Mouse (Mus musculus) brain, embryonic 14.5 days (tissue): ENCODE measurements around the gene Ncoa6.

ENCODE experiments used
- CTCF ChIP-seq: fragments of 200-500 bp; IDR thresholded peaks from 2 replicates; pipeline ENCODE4 v1.5.1; 2012; ENCODE audit warnings: inconsistent platforms, mild to moderate bottlenecking, moderate library complexity, borderline replicate concordance; ENCODE audit not compliant: insufficient read depth, insufficient read length; ENCODE audit errors: extremely low read depth
- POLR2A ChIP-seq: fragments of 200-500 bp; IDR thresholded peaks from 2 replicates; pipeline ENCODE4 v1.6.1; 2012; ENCODE audit warnings: mild to moderate bottlenecking, inconsistent platforms, borderline replicate concordance; ENCODE audit not compliant: poor library complexity, insufficient read depth, insufficient read length, severe bottlenecking; ENCODE audit errors: extremely low read depth

GRCm38 (mm10) chr2:155420911-155421310, 52.8 kb downstream of the Ncoa6 start:
- TF ChIP-seq CTCF (no peak), POLR2A (no peak)
